Mouse (Mus musculus): ENCODE data around the gene Doc2b.
"Not testable (repeated sequence)": the region's sequence is repeated elsewhere in the genome, so short reads cannot be mapped to it uniquely, and the experiment has no call there.

The Doc2b gene

DNA sequence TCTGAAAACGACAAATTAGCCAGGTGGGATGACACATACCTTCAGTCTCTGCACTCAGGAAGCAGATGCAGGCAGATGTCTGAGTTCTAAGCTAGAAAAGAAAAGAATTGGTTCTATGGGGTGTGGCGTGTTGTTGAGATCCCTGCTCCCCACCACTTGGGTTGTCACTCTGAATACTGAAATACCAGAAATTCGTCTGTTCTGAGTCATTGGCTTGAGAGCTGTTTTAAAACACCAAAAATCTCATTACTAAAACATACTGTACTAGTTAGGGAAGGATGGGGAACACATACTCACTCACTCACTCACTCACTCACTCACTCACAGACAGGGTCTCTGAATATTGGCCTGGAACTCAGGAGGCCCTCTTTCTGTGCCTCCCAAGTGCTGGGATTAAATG is 58.9 kb downstream of the Doc2b start:
- no peak for DNase-seq (ENCODE audit: low spot score in 2 of 2)

DNA sequence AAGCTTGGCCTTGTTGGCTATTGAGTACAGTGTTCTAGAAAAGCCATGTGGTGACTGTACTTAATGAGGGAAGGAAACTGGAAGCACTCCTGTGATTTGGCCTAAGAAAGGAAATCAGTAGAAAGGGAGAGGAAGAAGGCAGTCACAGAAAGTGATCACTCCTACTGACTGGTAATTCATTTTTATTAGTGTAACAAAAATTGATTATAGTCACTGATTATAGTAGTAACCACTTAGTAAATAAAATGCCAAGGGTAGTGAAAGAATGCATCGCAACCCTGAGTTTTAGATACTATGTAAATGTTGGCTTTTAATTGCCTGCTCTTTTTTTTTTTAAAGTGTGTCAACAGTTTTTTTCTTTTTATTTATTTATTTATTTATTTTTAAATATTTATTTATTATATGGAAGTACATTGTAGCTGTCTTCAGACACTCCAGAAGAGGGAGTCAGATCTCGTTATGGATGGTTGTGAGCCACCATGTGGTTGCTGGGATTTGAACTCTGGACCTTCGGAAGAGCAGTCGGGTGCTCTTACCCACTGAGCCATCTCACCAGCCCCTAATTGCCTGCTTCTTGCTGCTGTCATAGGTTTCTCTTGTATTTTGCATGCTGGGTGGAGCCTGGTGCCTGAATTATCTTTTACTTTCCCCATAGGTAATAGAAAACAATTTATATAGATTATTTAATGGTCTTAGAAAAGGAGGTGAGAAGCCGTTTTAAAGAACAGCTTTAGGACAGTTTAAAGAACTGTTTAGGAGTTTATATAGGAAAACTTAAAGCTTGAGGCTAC is 60.2 kb downstream of the Doc2b start:
- DNase-seq (ENCODE audit: low spot score in 2 of 2), result no peak

DNA sequence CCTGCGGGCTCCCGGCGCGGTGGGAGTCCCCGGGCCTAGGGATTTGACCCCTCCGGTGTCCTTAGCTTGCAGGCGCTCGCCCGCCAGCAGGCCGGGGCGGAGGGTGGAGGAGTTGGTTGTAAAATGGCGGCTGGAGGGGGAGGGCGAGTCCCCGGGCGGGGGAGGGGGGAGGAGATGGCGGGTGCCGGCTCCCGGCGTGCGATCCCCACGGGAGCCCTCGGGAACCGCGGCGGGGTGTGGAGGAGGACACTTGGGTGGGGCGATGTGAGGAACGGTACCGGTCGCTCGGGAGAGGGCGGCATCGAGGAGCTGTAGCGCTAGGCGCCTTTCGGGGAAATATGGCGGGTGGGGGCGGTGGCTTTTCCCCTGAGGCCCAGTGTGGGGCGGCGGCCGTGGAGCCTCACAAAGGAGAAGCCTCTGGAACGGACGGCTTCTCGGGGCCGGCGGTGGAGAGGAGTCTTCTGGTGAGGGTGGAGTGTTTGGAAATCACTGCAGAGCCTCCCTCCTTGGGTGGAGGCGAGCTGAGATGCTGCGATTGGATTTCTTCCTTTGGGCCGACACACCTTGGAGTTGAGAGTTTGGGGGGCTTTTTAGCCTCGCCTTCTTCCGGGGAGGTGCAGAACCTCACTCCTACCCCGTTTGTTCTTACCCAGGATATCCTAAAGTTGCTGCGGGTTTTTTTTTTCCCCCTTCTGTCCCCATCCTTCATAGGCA is 62.5 kb downstream of the Doc2b start:
- peak in 1 of 2 experiments; percentile 64 for DNase-seq (ENCODE audit: low spot score in 2 of 2)

DNA sequence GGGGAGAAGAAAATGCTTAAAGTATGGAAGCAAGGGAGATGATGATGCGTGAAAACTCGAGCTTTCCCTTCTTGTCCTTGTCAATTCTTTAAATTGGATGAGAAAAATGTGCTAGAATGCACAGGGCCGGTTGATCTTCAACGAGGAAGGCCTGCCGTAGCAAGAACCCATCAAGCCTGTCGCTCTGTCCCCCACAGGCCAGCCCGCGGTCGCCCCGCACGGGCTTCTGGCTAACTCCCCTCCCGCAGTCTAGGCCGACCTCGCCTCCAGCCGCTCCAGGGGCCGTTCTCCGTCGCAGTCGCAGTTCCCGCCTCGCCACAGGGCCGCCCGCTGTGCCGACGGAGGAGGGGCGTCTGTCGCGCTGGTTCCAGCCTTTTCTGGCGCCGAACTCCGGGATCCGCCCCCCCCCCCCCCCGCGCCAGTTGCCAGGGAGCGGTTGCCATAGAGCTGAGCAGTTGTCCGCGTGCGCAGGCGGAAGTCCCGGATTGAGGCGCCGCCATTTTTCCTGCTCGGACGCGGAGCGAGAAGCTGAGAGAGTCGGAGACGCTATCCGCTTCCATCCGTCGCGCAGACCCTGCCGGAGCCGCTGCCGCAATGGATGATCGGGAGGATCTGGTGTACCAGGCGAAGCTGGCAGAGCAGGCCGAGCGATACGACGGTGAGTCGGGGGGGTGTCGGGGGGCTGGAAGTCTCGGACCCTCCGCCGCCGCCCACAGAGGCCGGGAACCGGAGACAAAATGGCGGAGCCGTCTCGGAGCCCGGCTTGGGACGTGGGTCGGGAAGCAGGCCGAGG is 63.2 kb downstream of the Doc2b start, which contains the start of gene Ywhae:
Ywhae (plus strand) TSS at position 436 of the 793 bp plus-strand sequence.
- DNase-seq (ENCODE audit: low spot score in 2 of 2), result peak; percentile 47 to 88

DNA sequence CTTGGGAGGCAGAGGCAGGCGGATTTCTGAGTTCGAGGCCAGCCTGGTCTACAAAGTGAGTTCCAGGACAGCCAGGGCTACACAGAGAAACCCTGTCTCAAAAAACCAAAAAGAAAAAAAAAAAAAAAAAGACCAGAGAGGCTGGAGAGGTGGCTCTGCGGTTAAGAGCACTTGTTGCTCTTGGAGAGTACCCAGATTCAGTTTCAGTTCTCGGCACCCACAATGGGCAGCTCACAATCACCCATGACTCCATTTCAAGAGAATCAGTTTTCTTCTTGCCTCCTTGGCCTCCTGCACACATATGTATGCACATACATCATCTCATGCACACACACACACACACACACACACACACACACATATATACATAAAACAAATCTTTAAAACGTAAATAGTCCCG is 68.2 kb downstream of the Doc2b start:
- DNase-seq (ENCODE audit: low spot score in 2 of 2), result not testable (repeated sequence)

DNA sequence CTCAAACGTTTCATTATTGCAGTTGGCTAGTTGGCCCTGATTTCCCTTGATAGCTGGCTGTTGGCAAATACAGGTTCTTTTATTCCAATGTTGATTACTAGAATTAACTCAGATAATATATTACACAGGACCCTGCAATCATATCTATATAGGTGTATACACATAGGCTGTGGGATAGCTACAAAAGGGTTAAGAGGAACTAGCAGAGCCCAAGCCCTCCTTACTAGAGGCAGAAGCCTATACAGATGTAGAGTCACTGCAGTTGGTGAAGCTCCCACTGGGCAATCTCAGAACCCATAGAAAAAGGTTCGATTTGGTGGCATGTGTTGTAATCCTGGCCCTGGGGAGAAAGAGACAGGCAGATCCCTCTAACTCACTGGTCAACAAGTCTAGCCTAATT is 68.7 kb downstream of the Doc2b start:
- no peak for DNase-seq (ENCODE audit: low spot score in 2 of 2)

DNA sequence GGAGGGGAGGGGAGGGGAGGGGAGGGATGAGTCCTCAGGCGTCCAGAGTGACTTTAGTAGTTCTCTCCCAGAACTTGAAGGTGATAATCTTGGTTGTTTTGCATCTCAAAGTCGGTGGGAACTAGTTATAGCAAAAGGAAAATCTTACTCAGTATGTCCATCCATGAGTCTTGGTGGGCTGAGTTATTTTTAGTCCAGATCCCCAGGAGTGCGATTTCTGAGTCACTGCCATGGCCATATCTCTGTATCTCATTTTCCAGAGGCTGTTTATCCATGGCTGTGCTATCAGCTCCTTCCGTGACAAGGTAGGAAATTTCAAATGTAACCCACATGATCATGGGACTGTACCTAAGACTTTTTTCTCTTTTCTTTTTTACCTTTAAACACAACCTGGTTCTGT is 73.5 kb downstream of the Doc2b start:
- DNase-seq (ENCODE audit: low spot score in 2 of 2), result no peak
